Mouse (Mus musculus) heart, embryonic 11.5 days (tissue): ENCODE results near the gene Olfr1195. TPM values are rescaled to one million over a fixed set of nuclear protein-coding genes. Genes with fewer than 3 reads are reported as not detected.
"Not testable (repeated sequence)": the region's sequence is repeated elsewhere in the genome, so short reads cannot be mapped to it uniquely, and the experiment has no call there.

Source experiments
- ATAC-seq: fragments of 200-750 bp; cut with Nextera tagmentation; replicated peaks from 2 replicates; pipeline ENCODE4 v1.8.0; 2017; ENCODE audit warnings: moderate library complexity; ENCODE audit not compliant: insufficient number of reproducible peaks, low FRiP score, low TSS enrichment
- H3K27ac ChIP-seq: fragments of 300-500 bp; sonication (generic); 2 replicates; pipeline ENCODE4 v1.5.1; 2014; ENCODE audit warnings: mild to moderate bottlenecking, low read depth, low read length
- H3K27me3 ChIP-seq: fragments of 300-500 bp; sonication (generic); 2 replicates; pipeline ENCODE4 v1.6.1; 2014; ENCODE audit warnings: mild to moderate bottlenecking, low read length, mixed read lengths; ENCODE audit not compliant: control insufficient read depth, insufficient read depth
- H3K36me3 ChIP-seq: fragments of 300-500 bp; sonication (generic); 2 replicates; pipeline ENCODE4 v1.6.1; 2014; ENCODE audit warnings: mild to moderate bottlenecking, low read length, moderate library complexity, mixed read lengths; ENCODE audit not compliant: control insufficient read depth, insufficient read depth
- H3K4me1 ChIP-seq: fragments of 300-500 bp; sonication (generic); 2 replicates; pipeline ENCODE4 v1.6.1; 2014; ENCODE audit warnings: low read length; ENCODE audit not compliant: control insufficient read depth, insufficient read depth
- H3K4me2 ChIP-seq: fragments of 300-500 bp; sonication (generic); 2 replicates; pipeline ENCODE4 v1.6.1; 2014; ENCODE audit warnings: mild to moderate bottlenecking, moderate library complexity
- H3K4me3 ChIP-seq: fragments of 300-500 bp; sonication (generic); 2 replicates; pipeline ENCODE4 v1.5.1; 2014; ENCODE audit warnings: low read depth, low read length
- H3K9ac ChIP-seq: fragments of 300-500 bp; sonication (generic); 2 replicates; pipeline ENCODE4 v1.6.1; 2014; ENCODE audit warnings: mild to moderate bottlenecking, low read depth, low read length, moderate library complexity
- H3K9me3 ChIP-seq: fragments of 300-500 bp; sonication (generic); replicated peaks from 2 replicates; pipeline ENCODE4 v1.6.1; 2016; ENCODE audit warnings: low read length; ENCODE audit not compliant: control insufficient read depth
- WGBS: fragments of 180-500 bp; shearing (Covaris S2); extraction: QIAGEN DNeasy Blood & Tissue Kit; methylation state at CpG from one replicate; pipeline ENCODE4 v1.1.7; 2014; ENCODE audit not compliant: insufficient replicate concordance; 5-methylcytosine and 5-hydroxymethylcytosine counted together
- polyA plus RNA-seq: library from polyadenylated mRNA; unstranded; fragments of >200 nt; fragmentation: Nextera tagmentation; extraction: Ambion mirVana; gene quantifications from 2 replicates; pipeline ENCODE4 v1.2.1, GENCODE M21; 2014

The Olfr1195 gene
- polyA plus RNA-seq: not detected in 2 replicates

DNA sequence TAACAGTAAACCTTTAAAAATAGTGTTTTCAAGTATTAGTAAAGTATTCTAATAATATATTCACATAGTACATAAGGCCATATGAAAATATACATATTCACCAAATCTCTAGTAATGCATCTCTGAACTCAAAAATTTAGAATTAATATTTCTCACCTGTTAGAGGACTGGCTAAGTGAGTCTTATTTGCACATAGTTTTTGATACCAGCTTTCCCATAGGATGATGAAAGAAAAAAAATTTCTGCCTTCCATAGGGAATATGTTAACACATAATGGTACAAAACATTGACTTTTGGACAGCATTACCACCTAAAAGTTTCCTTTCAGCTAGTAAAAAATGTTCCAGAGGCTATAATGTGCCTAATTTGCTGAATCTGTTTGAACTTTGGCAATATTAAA, at the start of gene Olfr1195:
Olfr1195 (minus strand) TSS at position 101 of the 400 bp plus-strand sequence.
- no peak within 1 kb of the TSS for H3K27ac ChIP-seq
- no peak within 1 kb of the TSS for H3K4me3 ChIP-seq
- H3K9me3 ChIP-seq: no peaks in the 10 kb centered on the region
- no peaks in the 10 kb centered on the region for H3K27me3 ChIP-seq
- no peaks in the 10 kb centered on the region for H3K4me1 ChIP-seq
- H3K9ac ChIP-seq: no peak within 1 kb of the TSS
- no peak within 1 kb of the TSS for H3K4me2 ChIP-seq
- H3K36me3 ChIP-seq: no peaks in the 10 kb centered on the region
- no peak for ATAC-seq

- no peaks in the 10 kb centered on the region for H3K9me3 ChIP-seq
- H3K36me3 ChIP-seq: no peaks in the 10 kb centered on the region
- no peak within 1 kb of the TSS for H3K27ac ChIP-seq
- 72% methylated on average over 1 of the region's 1 CpGs for WGBS
- ATAC-seq: no peak
- no peak within 1 kb of the TSS for H3K4me2 ChIP-seq
- H3K4me1 ChIP-seq: no peaks in the 10 kb centered on the region
- H3K27me3 ChIP-seq: no peaks in the 10 kb centered on the region
- no peak within 1 kb of the TSS for H3K4me3 ChIP-seq
- H3K9ac ChIP-seq: no peak within 1 kb of the TSS
Measured at GRCm38 (mm10) chr2:88732266-88732665, 43.3 kb upstream of the Olfr1195 start, which contains the start of gene Olfr1197. TSS of gene Olfr1197 (minus strand) at chr2:88732366.

DNA sequence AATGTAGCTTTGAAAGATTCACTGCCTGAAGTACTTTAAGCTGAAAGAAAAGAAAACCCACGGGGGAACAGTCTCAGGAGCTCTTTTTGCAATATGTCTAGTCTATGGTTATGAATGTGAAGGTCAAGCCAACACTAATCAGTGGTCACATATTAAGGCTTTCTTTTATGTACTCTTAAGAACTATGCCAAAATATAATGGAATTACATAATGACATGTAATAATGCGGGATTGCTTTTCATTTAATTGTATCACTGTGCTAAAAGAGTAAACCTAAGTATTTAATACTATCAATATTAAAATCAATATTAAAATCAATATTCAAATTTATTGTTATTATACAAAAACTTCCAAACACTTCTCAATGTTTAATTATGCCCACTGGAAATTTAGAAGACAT, 15.5 kb upstream of the Olfr1195 start, which contains the start of gene Olfr1196:
Olfr1196 (minus strand) TSS at position 101 of the 400 bp plus-strand sequence.
- H3K4me2 ChIP-seq: no peak within 1 kb of the TSS
- H3K9ac ChIP-seq: no peak within 1 kb of the TSS
- H3K4me1 ChIP-seq: no peaks in the 10 kb centered on the region
- 81% methylated on average over 2 of the region's 2 CpGs for WGBS
- no peak within 1 kb of the TSS for H3K4me3 ChIP-seq
- no peak within 1 kb of the TSS for H3K27ac ChIP-seq
- H3K36me3 ChIP-seq: no peaks in the 10 kb centered on the region
- no peaks in the 10 kb centered on the region for H3K27me3 ChIP-seq
- no peaks in the 10 kb centered on the region for H3K9me3 ChIP-seq
- ATAC-seq: no peak

GRCm38 (mm10) chr2:88675328-88675727, 13.7 kb downstream of the Olfr1195 start, which contains the start of gene Olfr1193:
TSS of gene Olfr1193 (plus strand) at chr2:88675628.
- H3K4me2 ChIP-seq, ATAC-seq, H3K9me3 ChIP-seq, H3K36me3 ChIP-seq, H3K27me3 ChIP-seq, H3K9ac ChIP-seq, H3K4me3 ChIP-seq, H3K27ac ChIP-seq, H3K4me1 ChIP-seq: not testable (repeated sequence)

- no peak within 1 kb of the TSS for H3K4me3 ChIP-seq
- ATAC-seq: no peak
- H3K4me1 ChIP-seq: no peaks in the 10 kb centered on the region
- H3K9me3 ChIP-seq: no peaks in the 10 kb centered on the region
- no peak within 1 kb of the TSS for H3K27ac ChIP-seq
- H3K27me3 ChIP-seq: no peaks in the 10 kb centered on the region
- no peak within 1 kb of the TSS for H3K4me2 ChIP-seq
- 46% methylated on average over 1 of the region's 1 CpGs for WGBS
- no peaks in the 10 kb centered on the region for H3K36me3 ChIP-seq
- H3K9ac ChIP-seq: no peak within 1 kb of the TSS
Measured at GRCm38 (mm10) chr2:88648209-88648608, 40.8 kb downstream of the Olfr1195 start, which contains the start of gene Olfr1192-ps1. TSS of gene Olfr1192-ps1 (plus strand) at chr2:88648509.

DNA sequence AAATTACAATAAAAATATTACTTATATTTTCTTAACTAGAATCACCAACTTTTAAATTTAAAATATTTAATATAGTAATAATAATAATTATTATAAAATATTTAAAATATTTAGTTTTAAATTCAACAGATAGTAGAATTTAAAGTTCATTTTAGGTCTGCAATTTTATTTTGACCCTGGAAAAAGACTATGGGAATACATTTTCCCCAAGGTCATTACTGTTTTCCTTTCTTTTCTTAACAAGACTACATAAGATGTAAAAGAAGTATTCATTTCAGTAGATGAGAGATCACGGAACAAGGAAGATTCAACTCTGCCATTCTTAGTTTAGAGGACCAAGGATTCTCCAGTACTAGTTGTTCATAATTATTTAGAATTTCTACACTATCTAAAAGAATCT, 48.7 kb downstream of the Olfr1195 start, which contains the start of gene Olfr1191-ps1:
Olfr1191-ps1 (plus strand) TSS at position 301 of the 400 bp plus-strand sequence.
- not testable (repeated sequence) for H3K4me2 ChIP-seq, ATAC-seq, H3K36me3 ChIP-seq, H3K27me3 ChIP-seq, H3K9me3 ChIP-seq, H3K4me1 ChIP-seq, H3K9ac ChIP-seq, H3K27ac ChIP-seq, H3K4me3 ChIP-seq
- WGBS: 84% methylated on average over 1 of the region's 1 CpGs

Other genes with a start within 250 kb of the Olfr1195 start
- gene Gm13757, start 240.1 kb downstream of the Olfr1195 start, polyA plus RNA-seq: not detected in 2 replicates
- not detected in 2 replicates for gene Olfr1183, start 234.3 kb downstream of the Olfr1195 start, polyA plus RNA-seq
- not detected in 2 replicates for gene Olfr1184, start 205.6 kb downstream of the Olfr1195 start, polyA plus RNA-seq
- gene Olfr1185-ps1, start 195.9 kb downstream of the Olfr1195 start, polyA plus RNA-seq: not detected in 2 replicates
- gene Olfr1186, start 170.6 kb downstream of the Olfr1195 start, polyA plus RNA-seq: not detected in 2 replicates
- gene Olfr1188, start 132.3 kb downstream of the Olfr1195 start, polyA plus RNA-seq: not detected in 2 replicates
- gene Olfr1189, start 102.7 kb downstream of the Olfr1195 start, polyA plus RNA-seq: not detected in 2 replicates
- gene Olfr1191-ps1, start 48.6 kb downstream of the Olfr1195 start, polyA plus RNA-seq: not detected in 2 replicates
- not detected in 2 replicates for gene Olfr1192-ps1, start 40.7 kb downstream of the Olfr1195 start, polyA plus RNA-seq
- gene Olfr1193, start 13.6 kb downstream of the Olfr1195 start, polyA plus RNA-seq: not detected in 2 replicates
- gene Olfr1196, start 15.4 kb upstream of the Olfr1195 start, polyA plus RNA-seq: not detected in 2 replicates
- gene Olfr1197, start 43.2 kb upstream of the Olfr1195 start, polyA plus RNA-seq: not detected in 2 replicates
- not detected in 2 replicates for gene Olfr1198, start 62.2 kb upstream of the Olfr1195 start, polyA plus RNA-seq
- gene Olfr1199, start 71.3 kb upstream of the Olfr1195 start, polyA plus RNA-seq: not detected in 2 replicates
- not detected in 2 replicates for gene Olfr1200, start 81.3 kb upstream of the Olfr1195 start, polyA plus RNA-seq
- not detected in 2 replicates for gene Olfr1201, start 103.8 kb upstream of the Olfr1195 start, polyA plus RNA-seq
- gene Olfr1202, start 125.3 kb upstream of the Olfr1195 start, polyA plus RNA-seq: not detected in 2 replicates
- gene Olfr1205, start 140.6 kb upstream of the Olfr1195 start, polyA plus RNA-seq: not detected in 2 replicates
- gene Olfr1204, start 160.1 kb upstream of the Olfr1195 start, polyA plus RNA-seq: not detected in 2 replicates
- gene Olfr1206, start 174.0 kb upstream of the Olfr1195 start, polyA plus RNA-seq: not detected in 2 replicates
- not detected in 2 replicates for gene Olfr1208, start 213.1 kb upstream of the Olfr1195 start, polyA plus RNA-seq
- gene Olfr1209, start 226.0 kb upstream of the Olfr1195 start, polyA plus RNA-seq: not detected in 2 replicates
- gene Olfr1211, start 248.9 kb upstream of the Olfr1195 start, polyA plus RNA-seq: not detected in 2 replicates